Mouse (Mus musculus): Measurements from ENCODE around the gene Dnajc16. TPM values are rescaled to one million over a fixed set of nuclear protein-coding genes. Genes with fewer than 3 reads are reported as not detected.

Gene Dnajc16
- total RNA-seq, 2 experiments from 2014 or later = 38.0 to 40.3 TPM

Other genes starting within 250 kb of the Dnajc16 start
- gene Fblim1, start 184.8 kb downstream of the Dnajc16 start, total RNA-seq (2021) = 1 to 10 TPM in 1 of 2 experiments, under 1 TPM in 1; 0.96 to 1.6 TPM
- gene Tmem82, start 172.3 kb downstream of the Dnajc16 start, total RNA-seq (2021) = under 1 TPM; 0.85 TPM
- 1 to 10 TPM; 3.0 to 3.2 TPM for gene Slc25a34, start 167.1 kb downstream of the Dnajc16 start, total RNA-seq (2021)
- 10 to 100 TPM; 74.6 to 75.2 TPM for gene Plekhm2, start 126.0 kb downstream of the Dnajc16 start, total RNA-seq (2021)
- gene Rsc1a1, start 105.3 kb downstream of the Dnajc16 start, total RNA-seq (2021) = 1 to 10 TPM in 1 of 2 experiments, under 1 TPM in 1; 0.30 to 2.4 TPM
- gene Ddi2, start 67.5 kb downstream of the Dnajc16 start, total RNA-seq (2021) = 10 to 100 TPM; 39.8 to 41.1 TPM
- under 1 TPM; 0.60 to 0.94 TPM for gene Agmat, start 44.3 kb downstream of the Dnajc16 start, total RNA-seq (2021)
- gene Casp9, start 2.7 kb upstream of the Dnajc16 start, total RNA-seq (2021) = 10 to 100 TPM; 18.0 to 22.1 TPM
- not detected for gene Cela2a, start 35.2 kb upstream of the Dnajc16 start, total RNA-seq (2021)
- not detected for gene Ctrc, start 55.4 kb upstream of the Dnajc16 start, total RNA-seq (2021)
- gene Efhd2, start 84.0 kb upstream of the Dnajc16 start, total RNA-seq (2021) = 100 to 1,000 TPM; 204 to 233 TPM
- gene Fhad1, start 224.2 kb upstream of the Dnajc16 start, total RNA-seq (2021) = 1 to 10 TPM; 4.6 to 5.1 TPM